Mouse (Mus musculus) left cerebral cortex, postnatal 4 days (tissue): ENCODE results near the gene Igfbp6. TPM values are rescaled to one million over a fixed set of nuclear protein-coding genes. Genes with fewer than 3 reads are reported as not detected.

ENCODE experiments used
- DNase-seq: peaks from one replicate; pipeline ENCODE4 v3.0.0-alpha.2; 2022
- intact Hi-C: fragments of 180-260 bp; cut with DNase I; formaldehyde crosslinking; loops from one replicate; pipeline ENCODE4 v1.15.1; 2025
- total RNA-seq, 2 experiments: library from RNA; stranded (reverse); gene quantifications; 2 replicates each; pipeline ENCODE4 v1.2.3; 2021

Igfbp6 gene
- total RNA-seq = 1 to 10 TPM; 1.6 to 2.0 TPM

DNA sequence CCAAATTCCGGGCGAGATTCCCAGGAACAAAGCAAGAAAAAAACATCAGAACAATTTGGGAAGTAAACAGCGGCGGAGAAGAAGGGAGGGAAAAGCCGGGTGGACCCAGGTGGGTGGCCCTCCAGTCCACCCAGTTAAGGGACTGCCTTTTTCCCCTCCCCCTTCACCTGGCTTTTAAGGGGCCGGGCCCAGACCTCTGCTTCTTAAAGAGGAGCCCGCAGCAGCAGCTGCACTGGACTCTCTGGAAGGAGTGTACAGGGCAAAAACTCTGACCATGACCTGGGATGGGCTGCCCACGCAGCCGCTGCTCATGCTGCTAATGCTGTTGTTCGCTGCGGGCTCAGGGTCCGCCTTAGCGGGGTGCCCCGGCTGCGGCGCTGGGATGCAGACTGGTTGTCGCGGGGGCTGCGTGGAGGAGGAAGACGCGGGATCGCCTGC is at the start of gene Igfbp6:
Gene Igfbp6, plus strand, starts transcription at position 89 of the 438 bp plus-strand sequence.
- DNase-seq = no peak
- intact Hi-C loops = no loop called here

DNA sequence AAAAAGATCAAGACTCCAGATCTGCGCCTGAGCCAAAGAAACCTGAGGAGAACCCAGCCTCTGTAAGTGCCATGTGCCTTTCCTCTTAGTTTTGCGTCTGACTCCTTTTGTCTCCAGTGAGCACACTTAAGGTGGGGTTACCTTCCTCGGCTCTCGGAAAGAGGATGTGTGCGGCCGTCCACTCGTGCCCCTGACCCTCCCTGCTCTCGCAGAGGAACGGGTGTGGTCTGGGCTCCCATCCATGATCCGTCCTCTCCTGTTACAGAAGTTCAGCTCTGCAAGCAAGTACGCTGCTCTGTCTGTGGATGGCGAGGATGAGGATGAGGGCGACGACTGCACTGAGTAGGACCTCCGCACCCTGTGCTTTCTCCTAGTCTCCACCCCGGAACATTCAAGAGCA is 49.2 kb upstream of the Igfbp6 start:
- DNase-seq = no peak
- intact Hi-C loops = no loop called here

DNA sequence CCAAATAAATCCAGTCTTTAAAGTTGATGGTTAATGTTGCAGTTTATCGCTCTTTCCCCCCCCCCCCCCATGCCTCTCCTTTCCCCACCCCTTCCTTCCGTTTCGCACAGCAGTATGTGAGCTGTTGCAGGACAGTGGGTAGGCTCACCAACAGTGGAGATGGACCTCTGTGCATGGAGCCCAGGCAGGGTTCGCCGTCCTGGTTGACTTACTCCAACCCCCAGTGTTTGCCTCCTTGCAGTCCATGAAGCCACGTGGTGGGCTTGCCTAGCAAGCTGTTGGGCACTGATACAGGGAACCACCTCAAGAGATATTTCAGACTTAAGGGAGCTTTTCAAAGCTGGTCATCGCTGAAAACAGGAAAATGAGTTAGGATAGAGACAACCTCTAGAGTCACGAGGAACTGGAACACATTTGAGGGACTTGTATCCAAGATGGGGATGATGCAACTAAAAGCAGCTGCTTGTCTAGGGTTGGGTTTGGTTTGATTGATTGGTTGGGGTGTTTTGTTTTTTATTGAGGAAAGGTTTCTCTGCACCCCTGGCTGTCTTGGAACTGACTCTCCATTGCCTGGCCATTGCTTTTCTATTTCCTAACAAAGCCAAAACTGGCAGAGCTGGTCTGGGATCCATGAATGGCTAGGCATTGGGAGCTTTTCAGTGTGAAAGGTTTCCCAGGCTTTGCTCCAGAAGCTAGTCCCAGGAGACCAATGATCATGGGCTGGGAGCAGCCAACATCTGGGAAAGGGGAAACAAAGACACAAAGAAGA is 46.8 kb upstream of the Igfbp6 start:
- no peak for DNase-seq

DNA sequence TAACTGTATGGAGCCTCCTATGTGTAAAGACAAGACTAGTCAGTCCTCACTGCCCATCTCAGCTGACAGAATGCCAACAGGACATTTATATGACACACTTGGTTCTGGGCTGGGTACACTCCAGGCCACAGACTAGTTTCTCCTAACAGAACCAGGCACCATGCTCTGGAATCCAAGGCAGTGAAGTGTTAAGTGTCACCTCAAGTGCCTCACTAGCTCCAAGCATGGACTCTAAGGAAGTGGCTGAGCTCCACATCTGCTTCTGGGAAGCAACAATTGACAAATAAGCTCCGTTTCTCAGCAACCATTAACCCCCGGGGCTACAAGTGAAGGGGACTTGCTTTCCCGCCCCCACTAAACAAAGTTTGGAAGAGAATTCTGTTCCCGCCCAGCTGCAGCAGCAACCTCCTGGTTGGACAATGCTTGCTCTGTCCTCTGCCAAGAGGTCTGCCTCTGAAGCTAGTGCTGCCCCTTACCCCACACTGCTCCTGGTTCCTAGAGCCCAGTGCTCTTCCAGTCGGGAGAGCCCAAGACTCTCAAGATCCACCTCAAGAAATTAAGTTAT is 46.1 kb upstream of the Igfbp6 start:
- no peak for DNase-seq

More for the DNA sequence above, 46.8 kb upstream of the Igfbp6 start:
- intact Hi-C loops = no loop called here

DNA sequence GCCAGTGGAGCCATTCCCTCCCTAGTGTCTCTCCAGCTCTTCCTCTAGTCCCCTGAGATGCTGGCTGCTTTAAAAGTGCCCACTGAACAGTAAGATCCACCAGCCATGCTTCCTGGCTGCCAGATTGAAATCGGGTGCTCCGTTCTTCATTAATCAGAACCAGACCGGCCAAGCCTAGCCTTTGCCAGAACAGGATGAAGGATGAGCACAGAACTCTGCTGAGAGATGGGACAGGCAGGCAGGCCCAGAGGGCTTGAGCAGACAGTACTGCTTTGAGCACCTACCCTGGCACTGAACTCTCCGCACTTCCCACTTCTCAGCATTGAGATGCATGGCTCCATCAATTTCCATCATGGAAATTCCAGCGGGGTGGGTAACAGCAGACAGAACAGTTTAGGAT is 44.9 kb upstream of the Igfbp6 start:
- DNase-seq = no peak
- intact Hi-C loops = no loop called here

More for the DNA sequence above, 46.1 kb upstream of the Igfbp6 start:
- intact Hi-C loops = no loop called here

DNA sequence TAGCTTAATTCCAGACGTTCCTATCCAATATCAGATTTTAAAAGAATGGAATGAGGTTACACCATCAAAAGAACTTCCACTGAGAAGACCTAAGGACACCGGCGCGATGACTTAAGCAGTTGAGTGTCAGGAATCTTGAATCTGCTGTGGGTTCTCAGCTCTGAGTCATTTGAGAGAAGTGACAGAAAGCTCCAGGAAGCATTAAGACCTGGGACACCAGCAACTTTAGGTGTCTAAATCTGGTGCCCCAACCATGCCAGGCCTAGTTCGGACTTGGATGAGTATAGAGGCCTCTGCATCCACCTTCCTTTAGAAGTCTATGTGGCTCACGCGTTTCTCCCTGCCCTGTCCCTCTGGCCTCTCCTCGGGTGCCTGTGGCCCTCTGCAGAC is 44.4 kb upstream of the Igfbp6 start:
- DNase-seq = no peak
- intact Hi-C loops = no loop called here

DNA sequence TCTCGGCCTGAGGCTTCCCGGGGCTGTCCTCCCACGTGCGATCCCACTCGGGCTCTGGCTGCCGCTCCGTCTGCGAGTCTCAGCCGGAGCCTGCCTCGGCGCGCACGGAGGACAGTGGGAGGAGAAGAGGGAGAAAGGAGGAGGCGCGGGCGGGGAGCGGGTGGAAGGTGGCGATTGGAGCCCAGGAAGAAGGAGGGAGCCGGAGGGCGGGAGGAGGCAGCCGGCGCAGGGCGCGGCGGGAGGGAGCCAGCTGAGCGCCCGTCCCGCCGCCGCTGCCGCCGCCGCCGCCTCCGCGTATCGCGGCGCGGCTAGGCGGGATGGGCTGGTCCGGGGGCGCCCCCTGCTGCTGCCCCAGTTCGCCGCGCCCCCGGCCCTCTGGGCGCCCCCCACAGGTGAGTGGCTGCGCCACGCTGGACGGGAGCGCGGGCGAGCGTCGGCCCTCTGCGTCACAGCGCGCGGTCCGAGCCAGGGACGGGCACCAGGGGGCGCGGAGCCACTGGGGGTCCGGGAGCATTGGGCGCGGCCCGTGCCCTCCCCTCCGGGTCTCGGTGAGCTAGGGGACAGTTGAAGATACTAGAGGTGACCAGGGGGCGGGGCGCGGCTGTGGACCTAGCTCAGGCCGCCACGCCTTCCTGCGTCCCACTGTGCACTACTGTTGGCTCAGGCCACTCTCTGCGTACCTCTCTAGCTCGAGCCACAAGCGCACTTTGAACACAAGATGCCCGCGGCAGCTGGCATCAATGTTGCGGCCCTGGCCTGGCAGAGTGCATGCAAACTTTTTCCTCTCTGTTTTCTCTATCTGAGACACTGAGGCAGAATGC is 43.8 kb upstream of the Igfbp6 start, which contains the start of gene Tns2:
Gene Tns2, plus strand, starts transcription at position 253 of the 821 bp plus-strand sequence.
- DNase-seq = peak; percentile 71
- intact Hi-C loops = no loop called here

DNA sequence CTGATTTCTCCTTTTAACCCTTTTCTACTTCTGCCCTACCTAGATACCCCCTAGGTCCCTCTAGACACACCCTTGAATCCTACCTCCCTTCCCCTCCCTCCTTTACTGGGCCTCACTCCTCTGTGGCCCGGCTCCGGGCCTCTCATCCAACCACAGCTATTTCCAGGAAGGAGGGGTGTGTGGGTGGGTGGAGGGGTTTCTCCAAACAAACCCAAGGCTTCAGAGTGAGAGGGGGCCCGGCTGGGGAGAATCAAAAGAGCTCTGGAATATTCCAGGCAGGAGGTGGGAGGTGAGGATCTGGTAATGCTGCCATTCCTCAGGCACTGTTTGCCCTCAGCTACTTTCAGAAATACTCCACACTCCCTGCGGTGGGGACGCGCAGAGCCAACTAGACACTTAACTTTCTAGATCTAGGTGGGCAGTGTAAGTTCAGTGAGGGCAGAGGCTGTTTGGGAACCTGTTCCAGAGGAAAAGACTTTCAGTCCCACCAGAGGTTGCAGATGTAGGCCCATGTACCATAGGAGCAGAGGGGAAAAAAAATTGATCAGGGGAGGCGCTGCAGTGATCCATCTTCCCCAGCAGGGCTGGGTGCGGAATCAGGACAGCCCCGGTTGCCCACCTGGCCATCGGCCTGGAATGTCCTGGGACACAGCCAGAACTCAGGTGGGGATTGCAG is 43.0 kb upstream of the Igfbp6 start:
- intact Hi-C loops = no loop called here
- peak; percentile 18 for DNase-seq

DNA sequence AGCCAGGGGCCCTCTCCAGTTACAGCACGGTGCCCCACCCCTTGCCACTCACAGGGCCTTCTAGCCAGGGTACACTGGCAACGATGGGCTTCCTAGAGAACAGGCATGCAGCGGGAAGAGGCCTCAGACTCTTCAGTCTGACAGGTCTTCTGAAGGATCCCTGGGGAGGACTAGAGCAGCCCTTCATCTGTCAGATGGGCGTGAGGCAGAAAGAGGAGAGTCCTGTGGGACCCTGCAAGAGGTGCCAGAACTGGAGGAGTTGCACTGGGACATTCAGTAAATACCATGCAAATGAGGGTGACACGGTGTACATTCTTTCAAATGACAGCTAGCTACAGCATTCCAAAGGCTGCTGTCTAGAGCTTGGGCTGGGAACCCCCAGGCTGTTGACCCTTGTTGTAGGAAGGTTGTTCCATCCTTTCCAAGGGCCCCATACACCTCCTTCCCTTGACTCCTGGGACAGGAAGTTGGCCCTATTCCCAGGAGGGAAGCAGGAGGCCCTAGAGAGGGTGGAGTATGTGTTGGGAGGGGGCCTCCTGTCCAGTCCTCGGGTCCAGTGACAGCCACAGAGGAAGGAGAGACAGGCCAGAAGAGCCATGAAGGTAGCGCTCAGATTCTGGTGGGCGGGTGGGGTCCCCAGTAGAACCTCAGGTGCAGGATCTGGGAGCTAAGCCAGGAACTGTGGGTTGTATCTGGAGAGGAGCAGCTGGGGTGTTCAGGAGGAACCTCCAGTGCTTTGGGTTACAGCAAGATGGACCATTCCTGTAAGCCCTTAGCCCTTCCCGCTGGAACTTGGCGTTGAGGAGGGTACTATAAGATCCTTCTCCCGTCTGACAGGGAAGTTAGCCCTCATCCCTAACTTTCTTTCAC is 42.3 kb upstream of the Igfbp6 start:
- peak; percentile 36 for DNase-seq

DNA sequence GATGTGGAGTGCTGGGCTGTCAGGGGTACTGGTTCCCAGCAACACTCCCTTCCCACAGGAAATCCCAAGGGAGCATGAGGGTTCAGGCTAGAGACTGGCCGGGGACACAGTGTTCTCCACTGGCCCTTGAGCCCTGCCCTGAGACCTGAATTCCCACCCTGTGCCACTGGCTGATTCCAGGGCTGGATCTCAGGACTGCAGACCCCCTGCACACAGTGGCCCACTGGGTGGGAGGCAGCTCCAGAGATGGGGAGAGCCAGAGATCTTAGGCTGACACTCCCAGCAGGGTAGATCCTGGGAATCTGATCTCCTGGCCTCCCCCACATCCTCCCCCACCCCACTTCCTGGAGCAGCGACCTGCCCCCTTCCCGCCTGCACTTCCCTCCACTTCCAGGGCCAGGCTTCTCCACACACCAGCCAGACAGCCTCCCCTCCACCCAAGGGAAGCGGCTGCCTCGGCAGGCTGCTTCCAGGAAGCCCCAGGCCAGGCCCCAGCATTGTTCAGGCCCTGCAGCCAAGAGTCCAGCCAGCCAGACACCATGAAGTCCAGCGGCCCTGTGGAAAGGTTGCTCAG is 41.5 kb upstream of the Igfbp6 start:
- peak; percentile 17 for DNase-seq
- intact Hi-C loops = no loop called here

More for the DNA sequence above, 42.3 kb upstream of the Igfbp6 start:
- intact Hi-C loops = no loop called here

DNA sequence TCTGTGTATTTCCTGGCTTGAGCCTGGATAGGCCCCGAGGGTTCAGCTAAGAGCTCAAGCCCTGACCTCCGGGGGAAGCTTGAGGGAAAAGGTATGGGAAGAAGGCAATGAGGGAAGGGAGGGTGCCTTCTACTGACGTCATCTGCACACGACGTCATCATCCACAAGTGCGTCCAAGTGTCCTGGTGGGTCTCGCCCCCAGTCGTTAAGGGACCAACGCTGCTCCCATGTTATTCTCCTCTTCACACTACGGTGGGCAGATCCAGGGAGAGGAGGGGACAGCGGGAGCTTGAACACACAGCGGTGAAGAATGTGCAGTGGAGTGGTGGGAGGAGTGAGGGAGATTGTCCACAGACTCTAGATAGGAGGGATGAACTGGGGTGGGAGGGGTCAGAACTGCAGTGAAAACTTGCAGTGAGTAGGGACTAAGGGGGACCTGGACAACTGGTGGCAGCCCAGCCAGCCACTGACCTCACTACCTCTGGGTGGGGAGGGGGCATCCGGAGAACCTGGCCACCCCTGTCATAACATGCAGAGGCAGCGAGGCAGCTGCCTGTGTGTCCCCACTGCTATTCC is 40.7 kb upstream of the Igfbp6 start:
- no peak for DNase-seq
- intact Hi-C loops = no loop called here

DNA sequence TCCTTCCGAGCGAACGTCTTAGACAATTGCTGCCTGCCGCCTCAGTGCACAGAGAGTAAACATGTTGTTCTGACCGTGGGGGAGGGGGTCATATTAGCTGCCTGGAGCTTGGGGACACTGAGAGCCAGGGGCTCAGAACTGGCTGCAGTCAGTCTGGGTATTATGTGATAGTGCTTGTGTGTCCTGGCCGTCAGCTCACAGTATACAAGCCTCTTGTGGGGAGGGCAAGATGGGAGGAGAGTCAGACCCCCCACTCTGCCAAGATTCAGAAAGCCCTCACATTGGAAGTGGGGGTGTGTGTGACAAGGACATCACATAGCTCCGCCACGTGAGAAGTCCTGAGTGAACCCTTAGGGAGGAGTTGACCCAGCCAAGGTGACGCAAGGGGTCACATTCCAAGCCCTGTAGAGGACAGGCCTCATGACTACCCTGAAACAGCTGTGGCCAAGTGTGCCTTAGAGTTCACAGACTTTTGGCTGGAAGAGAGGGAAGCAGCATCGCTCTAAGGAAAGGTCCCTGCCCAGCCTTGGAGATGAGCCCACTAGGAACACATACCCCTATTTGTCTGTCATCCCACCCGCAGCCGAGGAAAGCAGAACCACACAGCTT is 40.1 kb upstream of the Igfbp6 start:
- intact Hi-C loops = no loop called here

DNA sequence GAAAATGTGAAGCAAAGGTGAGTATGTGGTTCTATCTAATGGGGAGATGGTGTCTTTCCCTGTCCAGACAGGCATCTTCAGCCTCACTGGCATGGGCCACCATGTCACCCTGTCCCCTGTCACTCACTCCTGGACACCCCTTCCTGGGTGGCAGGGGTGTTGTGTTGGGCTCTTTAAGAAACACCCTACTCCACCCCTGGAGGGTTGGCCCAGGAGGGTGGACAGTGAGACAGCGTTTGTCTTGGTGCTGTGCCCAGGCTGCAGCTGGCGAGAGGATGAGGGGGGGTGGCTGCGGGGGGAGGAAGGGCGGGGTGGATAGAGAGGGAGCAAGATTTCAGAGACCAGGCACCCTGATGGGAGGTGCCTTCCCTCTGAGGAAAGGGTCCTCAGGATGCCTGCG is 38.8 kb upstream of the Igfbp6 start:
- DNase-seq = peak; percentile 52

More for the DNA sequence above, 40.1 kb upstream of the Igfbp6 start:
- peak; percentile 10 for DNase-seq

DNA sequence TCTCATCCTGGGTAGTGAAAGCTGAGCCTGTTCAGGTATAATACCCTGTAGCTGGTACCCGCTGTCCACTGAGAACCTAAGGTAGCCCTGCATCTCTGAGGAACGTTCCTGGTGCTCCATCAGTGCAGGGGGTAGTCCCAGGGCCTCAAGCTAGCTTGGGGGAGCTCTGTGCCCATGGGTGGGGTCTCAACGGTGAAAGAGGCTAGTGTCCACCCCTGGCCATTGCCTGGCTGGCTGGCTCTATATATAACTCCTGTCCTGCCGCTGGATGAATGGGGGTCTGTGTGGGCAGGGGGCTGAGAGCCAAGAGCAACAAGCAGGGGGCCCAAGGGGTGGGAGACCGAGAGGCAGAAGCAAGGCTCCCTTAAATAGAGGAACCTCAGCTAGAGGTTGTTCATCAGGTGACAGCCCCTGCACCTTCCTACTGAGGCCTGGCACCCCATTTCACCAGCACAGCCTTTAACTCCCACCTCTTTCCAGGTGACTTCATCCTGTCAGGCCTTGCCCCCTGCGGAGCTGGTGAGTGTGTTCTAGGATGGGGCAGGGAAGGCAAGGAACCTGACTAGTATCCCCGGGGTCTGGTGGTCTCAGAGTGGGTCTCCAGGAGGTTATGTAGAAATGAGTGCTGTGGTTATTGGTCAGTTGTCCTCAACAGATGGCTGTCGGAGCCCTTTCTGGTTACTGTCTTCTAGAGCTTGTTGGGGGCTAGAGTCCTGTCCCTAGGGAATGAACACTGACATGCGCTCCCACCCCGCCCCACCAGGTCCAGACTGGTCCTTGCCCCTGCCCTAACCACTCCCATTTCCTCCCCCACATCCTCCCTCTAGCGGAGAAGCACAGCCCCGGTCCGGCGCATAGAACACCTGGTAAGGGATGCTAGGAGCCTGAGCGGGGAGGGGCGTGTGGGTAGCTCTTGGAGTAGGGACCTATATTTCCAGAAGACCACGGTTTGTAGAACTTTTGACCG is 38.1 kb upstream of the Igfbp6 start:
- peak; percentile 22 for DNase-seq
- intact Hi-C loops = no loop called here

More for the DNA sequence above, 38.8 kb upstream of the Igfbp6 start:
- intact Hi-C loops = no loop called here

DNA sequence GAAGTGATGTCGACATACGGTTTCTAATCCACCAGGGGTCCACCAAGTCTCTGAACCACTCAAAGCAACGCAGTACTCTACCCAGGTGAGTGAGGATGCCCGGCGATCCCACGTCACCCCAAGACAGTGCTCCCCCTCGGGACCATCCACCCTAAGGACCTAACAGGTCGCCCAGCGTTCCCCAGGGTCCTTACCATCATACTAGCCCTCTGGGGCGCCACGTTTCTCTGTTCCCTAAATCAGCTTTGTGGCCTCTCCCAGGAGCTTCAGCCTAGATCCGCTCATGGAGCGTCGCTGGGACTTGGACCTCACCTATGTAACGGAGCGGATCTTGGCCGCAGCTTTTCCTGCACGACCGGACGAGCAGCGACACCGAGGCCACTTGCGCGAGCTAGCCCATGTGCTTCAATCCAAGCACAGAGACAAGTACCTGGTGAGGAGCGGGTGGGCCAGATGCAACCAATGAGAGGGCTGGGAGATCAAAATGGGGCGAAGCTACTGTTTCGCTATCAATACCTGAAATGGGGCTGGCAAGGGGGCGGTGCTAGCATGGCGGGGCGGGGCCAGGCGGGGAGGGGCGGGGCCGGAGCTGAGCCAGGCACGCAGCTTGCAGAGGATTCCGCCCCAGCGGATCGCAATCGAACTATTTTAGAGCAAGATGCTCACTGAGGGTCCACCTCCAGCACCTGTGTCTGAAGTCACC is 37.3 kb upstream of the Igfbp6 start:
- intact Hi-C loops = no loop called here
- peak; percentile 32 for DNase-seq

DNA sequence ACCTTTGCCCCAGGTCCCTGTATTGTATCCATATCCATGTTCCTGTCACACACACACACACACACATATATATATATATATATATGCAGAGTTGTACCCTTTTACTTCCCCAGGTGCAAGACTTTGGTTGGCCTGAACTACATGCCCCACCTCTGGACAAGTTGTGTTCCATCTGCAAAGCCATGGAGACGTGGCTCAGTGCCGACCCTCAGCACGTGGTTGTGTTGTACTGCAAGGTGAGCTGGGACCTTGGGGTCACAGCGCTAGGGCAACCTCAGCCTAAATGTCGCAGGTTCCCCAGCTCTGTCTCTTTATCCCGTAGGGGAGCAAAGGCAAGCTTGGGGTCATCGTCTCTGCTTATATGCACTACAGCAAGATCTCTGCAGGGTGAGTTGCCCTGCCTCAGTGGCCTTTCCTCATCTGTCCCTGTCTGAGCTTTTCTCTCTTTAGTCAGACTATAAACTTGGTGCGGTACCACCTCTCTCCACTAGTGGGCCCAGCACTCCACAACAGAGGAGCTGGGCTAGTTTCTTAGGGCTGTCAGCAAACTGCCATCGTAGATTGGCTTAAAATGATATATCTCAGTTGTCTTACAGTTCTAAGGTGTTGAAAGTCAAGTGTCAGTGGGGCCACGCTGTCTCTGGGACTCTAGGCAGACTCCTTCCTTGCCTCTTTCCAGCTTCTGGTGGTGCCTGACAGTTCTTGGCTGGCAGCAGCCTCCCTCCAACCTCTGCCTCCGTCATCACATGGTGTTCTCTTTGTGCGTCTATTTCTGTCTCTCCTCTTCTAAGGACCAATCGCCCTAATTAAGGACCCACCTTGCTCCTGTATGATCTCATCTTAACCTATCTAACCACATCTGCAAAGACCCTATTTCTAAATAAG is 36.2 kb upstream of the Igfbp6 start:
- intact Hi-C loops = no loop called here
- DNase-seq = peak; percentile 81
